In the genomic region with DNA sequence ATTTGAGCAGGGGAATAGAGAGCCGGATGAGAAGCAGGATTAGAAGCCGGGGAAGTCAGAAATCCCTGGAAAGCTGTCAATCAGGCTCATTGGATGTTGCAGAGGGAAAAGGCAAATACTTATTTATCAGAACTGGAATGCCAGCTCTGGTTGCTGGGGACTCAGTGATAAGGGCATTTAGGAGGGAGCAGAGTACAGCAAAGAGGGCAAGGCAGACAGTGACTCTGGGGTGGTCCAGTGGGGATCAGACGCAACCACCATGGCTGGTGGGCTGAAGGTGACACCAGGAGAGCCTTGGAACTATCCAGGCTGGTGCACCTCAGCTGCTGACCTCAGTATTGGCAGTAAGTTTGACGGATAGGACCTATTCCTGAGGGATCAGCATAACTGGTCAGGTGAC, we compare ENCODE assay signal across 33 mouse cellular contexts.
DNase-seq lines count a peak whose midpoint lies in the region; ATAC-seq and TF ChIP-seq lines count a peak whose summit lies in the region.
"Had no signal": no experiment of that assay in that cellular context is flagged by ENCODE, and none has a peak within 500 bp of the region (broad histone marks: within the 10 kb centered on the region; RNA-seq: fewer than 3 reads in every experiment).

No protein-coding gene starts in this region.

- no peak for ATAC-seq in heart, embryonic 12.5 days (ENCODE audit: insufficient number of reproducible peaks, low FRiP score)
- peak; percentile 30; the same call in 1 of the 2 replicates for ATAC-seq in heart, postnatal 0 days (ENCODE audit: insufficient read depth, low read depth)
- 0 out of 2 replicates have a peak, but pooled peaks have one; percentile 44 for ATAC-seq in midbrain, embryonic 11.5 days (ENCODE audit: low FRiP score)
- ATAC-seq in midbrain, embryonic 16.5 days, result 0 out of 2 replicates have a peak, but pooled peaks have one; percentile 14
- no peak for ATAC-seq in kidney, embryonic 15.5 days (replicated peaks; ENCODE audit: low FRiP score)
- ATAC-seq: forebrain, embryonic 15.5 days; hindbrain, postnatal 0 days; intestine, embryonic 15.5 days; Patski had no signal

- H3K4me3 ChIP-seq in heart, embryonic 12.5 days, result no peak overlapping the region
- no peak overlapping the region for H3K4me3 ChIP-seq in heart, postnatal 0 days (ENCODE audit: low read depth, low read length)
- no peak overlapping the region for H3K4me3 ChIP-seq in midbrain, embryonic 11.5 days (ENCODE audit: low read depth, low read length)
- H3K4me3 ChIP-seq in midbrain, embryonic 16.5 days (ENCODE audit: low read depth, low read length), result no peak overlapping the region
- no peak overlapping the region for H3K4me3 ChIP-seq in kidney, embryonic 15.5 days (replicated peaks)
- H3K4me3 ChIP-seq: embryonic facial prominence, embryonic 13.5 days; forebrain, embryonic 10.5 days; forebrain, embryonic 15.5 days; heart, adult 2 months; hindbrain, embryonic 12.5 days; intestine, embryonic 15.5 days; liver, embryonic 15.5 days; myocyte; neural tube, embryonic 12.5 days had no signal

- no peak for TF ChIP-seq EP300 in heart, postnatal 0 days (IDR thresholded peaks at IDR 0.05; ENCODE audit: low read depth)

- 32% methylated on average over 4 of the region's 4 CpGs for WGBS in heart, embryonic 12.5 days
- 36% methylated on average over 4 of the region's 4 CpGs for WGBS in heart, postnatal 0 days
- 55% methylated on average over 4 of the region's 4 CpGs for WGBS in midbrain, embryonic 11.5 days
- 48% methylated on average over 4 of the region's 4 CpGs for WGBS in midbrain, embryonic 16.5 days
- 82% methylated on average over 4 of the region's 4 CpGs for WGBS in kidney, embryonic 15.5 days

- intact Hi-C loops in heart, postnatal 36 days (cut with DNase I), result no loop called here

- no peaks in the 10 kb centered on the region for H3K27me3 ChIP-seq in heart, embryonic 12.5 days (replicated peaks)
- no peaks in the 10 kb centered on the region for H3K27me3 ChIP-seq in heart, postnatal 0 days (ENCODE audit: control insufficient read depth, insufficient read depth, low read length)
- no peaks in the 10 kb centered on the region for H3K27me3 ChIP-seq in midbrain, embryonic 11.5 days (ENCODE audit: control insufficient read depth, insufficient read depth, low read length)
- H3K27me3 ChIP-seq in midbrain, embryonic 16.5 days (ENCODE audit: control insufficient read depth, insufficient read depth, low read depth, low read length), result no peaks in the 10 kb centered on the region
- no peaks in the 10 kb centered on the region for H3K27me3 ChIP-seq in kidney, embryonic 15.5 days
- H3K27me3 ChIP-seq: embryonic facial prominence, embryonic 13.5 days; forebrain, embryonic 15.5 days; hindbrain, embryonic 12.5 days; intestine, embryonic 15.5 days; liver, embryonic 15.5 days; neural tube, embryonic 12.5 days had no signal

- H3K4me2 ChIP-seq in heart, embryonic 12.5 days, result no peak overlapping the region
- H3K4me2 ChIP-seq in heart, postnatal 0 days (ENCODE audit: low read depth, low read length), result no peak overlapping the region
- H3K4me2 ChIP-seq in midbrain, embryonic 11.5 days, result no peak overlapping the region
- H3K4me2 ChIP-seq in midbrain, embryonic 16.5 days (ENCODE audit: low read length), result no peak overlapping the region
- H3K4me2 ChIP-seq in kidney, embryonic 15.5 days, result no peak overlapping the region
- H3K4me2 ChIP-seq: embryonic facial prominence, embryonic 13.5 days; forebrain, embryonic 15.5 days; hindbrain, embryonic 12.5 days; intestine, embryonic 15.5 days; liver, embryonic 15.5 days; lung, embryonic 14.5 days; neural tube, embryonic 12.5 days had no signal

- no peak for DNase-seq in heart, adult 18-20 months
- no peak for DNase-seq in heart, postnatal 0 days (ENCODE audit: low spot score)
- DNase-seq in heart, postnatal 36 days, result no peak
- no peak for DNase-seq in midbrain, embryonic 11.5 days (ENCODE audit: low spot score, missing footprints)
- DNase-seq in layer of hippocampus, postnatal 36 days, result no peak
- DNase-seq: adrenal gland, postnatal 10 days; cerebellum, adult 11-12 months; cerebellum, adult 9-11 months; gastrocnemius, postnatal 25 days; kidney, adult 2 months; kidney, postnatal 4 days; liver; lung, embryonic 14.5 days; lung, postnatal 14 days; right cerebral cortex, postnatal 25 days; thymus, adult 18-20 months; thymus, postnatal 25 days had no signal

- peaks cover 25% of the 10 kb centered on the region for H3K4me1 ChIP-seq in heart, embryonic 12.5 days (replicated peaks)
- H3K4me1 ChIP-seq in heart, postnatal 0 days (ENCODE audit: control insufficient read depth, insufficient read depth), result peaks cover 16% of the 10 kb centered on the region
- peaks cover 3% of the 10 kb centered on the region for H3K4me1 ChIP-seq in midbrain, embryonic 11.5 days (ENCODE audit: control insufficient read depth, insufficient read depth, low read length)
- H3K4me1 ChIP-seq in midbrain, embryonic 16.5 days (ENCODE audit: control insufficient read depth, insufficient read depth, low read length), result no peaks in the 10 kb centered on the region
- no peaks in the 10 kb centered on the region for H3K4me1 ChIP-seq in kidney, embryonic 15.5 days
- H3K4me1 ChIP-seq: embryonic facial prominence, embryonic 13.5 days; forebrain, embryonic 15.5 days; intestine, embryonic 15.5 days; liver, embryonic 15.5 days had no signal

- no peak overlapping the region for H3K9ac ChIP-seq in heart, embryonic 12.5 days
- H3K9ac ChIP-seq in heart, postnatal 0 days (replicated peaks; ENCODE audit: low read depth, low read length), result no peak overlapping the region
- no peak overlapping the region for H3K9ac ChIP-seq in midbrain, embryonic 11.5 days (ENCODE audit: low read length)
- H3K9ac ChIP-seq in midbrain, embryonic 16.5 days (ENCODE audit: low read depth, low read length), result no peak overlapping the region
- no peak overlapping the region for H3K9ac ChIP-seq in kidney, embryonic 15.5 days
- H3K9ac ChIP-seq: embryonic facial prominence, embryonic 13.5 days; forebrain, embryonic 15.5 days; hindbrain, embryonic 12.5 days; intestine, embryonic 15.5 days; liver, embryonic 15.5 days; lung, embryonic 14.5 days; neural tube, embryonic 12.5 days had no signal

- peak overlapping the region; percentile 83 for H3K27ac ChIP-seq in heart, embryonic 12.5 days (ENCODE audit: poor library complexity, severe bottlenecking)
- peak overlapping the region; percentile 78 for H3K27ac ChIP-seq in heart, postnatal 0 days (ENCODE audit: low read depth)
- H3K27ac ChIP-seq in midbrain, embryonic 11.5 days (ENCODE audit: low read depth, low read length), result no peak overlapping the region
- H3K27ac ChIP-seq in midbrain, embryonic 16.5 days (ENCODE audit: low read length), result no peak overlapping the region
- H3K27ac ChIP-seq in kidney, embryonic 15.5 days, result no peak overlapping the region
- H3K27ac ChIP-seq: embryonic facial prominence, embryonic 13.5 days; forebrain, embryonic 10.5 days; forebrain, embryonic 15.5 days; heart, adult 2 months; hindbrain, embryonic 12.5 days; hindbrain, postnatal 0 days; intestine, embryonic 15.5 days; kidney, postnatal 0 days; liver, embryonic 15.5 days; neural tube, embryonic 12.5 days; stomach, postnatal 0 days had no signal

- H3K9me3 ChIP-seq in heart, embryonic 12.5 days (replicated peaks), result no peaks in the 10 kb centered on the region
- H3K9me3 ChIP-seq in heart, postnatal 0 days (replicated peaks; ENCODE audit: control insufficient read depth, low read length), result no peaks in the 10 kb centered on the region
- no peaks in the 10 kb centered on the region for H3K9me3 ChIP-seq in midbrain, embryonic 11.5 days (ENCODE audit: control insufficient read depth, low read length)
- no peaks in the 10 kb centered on the region for H3K9me3 ChIP-seq in midbrain, embryonic 16.5 days (replicated peaks; ENCODE audit: control insufficient read depth, low read length, poor library complexity, severe bottlenecking)
- no peaks in the 10 kb centered on the region for H3K9me3 ChIP-seq in kidney, embryonic 15.5 days (replicated peaks)
- H3K9me3 ChIP-seq: embryonic facial prominence, embryonic 13.5 days; forebrain, embryonic 10.5 days; forebrain, embryonic 15.5 days; hindbrain, embryonic 12.5 days; intestine, embryonic 15.5 days; liver, embryonic 15.5 days; neural tube, embryonic 12.5 days had no signal

- TF ChIP-seq CTCF in heart, postnatal 0 days (IDR thresholded peaks at IDR 0.05; ENCODE audit: low read depth), result no peak

- no peaks in the 10 kb centered on the region for H3K36me3 ChIP-seq in heart, embryonic 12.5 days
- H3K36me3 ChIP-seq in heart, postnatal 0 days (replicated peaks; ENCODE audit: control insufficient read depth, insufficient read depth, low read length), result no peaks in the 10 kb centered on the region
- no peaks in the 10 kb centered on the region for H3K36me3 ChIP-seq in midbrain, embryonic 11.5 days (ENCODE audit: control insufficient read depth, insufficient read depth, low read length)
- no peaks in the 10 kb centered on the region for H3K36me3 ChIP-seq in midbrain, embryonic 16.5 days (ENCODE audit: control insufficient read depth, insufficient read depth, low read length)
- H3K36me3 ChIP-seq in kidney, embryonic 15.5 days, result no peaks in the 10 kb centered on the region
- H3K36me3 ChIP-seq: embryonic facial prominence, embryonic 13.5 days; forebrain, embryonic 10.5 days; forebrain, embryonic 15.5 days; hindbrain, embryonic 12.5 days; intestine, embryonic 15.5 days; liver, embryonic 15.5 days; neural tube, embryonic 12.5 days had no signal

Comparison
In these comparisons a context has a peak if more than half of its experiments do, and no peak if none do; other contexts are left out.
1. ATAC-seq: peak in heart, postnatal 0 days (single experiment), midbrain, embryonic 11.5 days (single experiment) and midbrain, embryonic 16.5 days (single experiment); none in heart, embryonic 12.5 days (single experiment) and kidney, embryonic 15.5 days (single experiment).
2. H3K27ac ChIP-seq: peak in heart, embryonic 12.5 days (single experiment) and heart, postnatal 0 days (single experiment); none in midbrain, embryonic 11.5 days (single experiment), midbrain, embryonic 16.5 days (single experiment) and kidney, embryonic 15.5 days (single experiment).